Mouse (Mus musculus) limb, embryonic 12.5 days (tissue): Measurements from ENCODE around the gene Vav1. TPM values are rescaled to one million over a fixed set of nuclear protein-coding genes. Genes with fewer than 3 reads are reported as not detected.

ENCODE experiments used
- ATAC-seq: fragments of 200-750 bp; cut with Nextera tagmentation; 2 replicates; pipeline ENCODE4 v1.8.0; 2017; ENCODE audit warnings: low read depth, moderate TSS enrichment; ENCODE audit not compliant: insufficient number of reproducible peaks, insufficient read depth, low FRiP score, low TSS enrichment
- H3K27ac ChIP-seq: fragments of 300-500 bp; sonication (generic); 2 replicates; pipeline ENCODE4 v1.5.1; 2016; ENCODE audit warnings: mild to moderate bottlenecking, moderate library complexity
- H3K27me3 ChIP-seq: fragments of 300-500 bp; sonication (generic); 2 replicates; pipeline ENCODE4 v1.6.1; 2016; ENCODE audit warnings: mild to moderate bottlenecking, moderate library complexity
- H3K36me3 ChIP-seq: fragments of 300-500 bp; sonication (generic); 2 replicates; pipeline ENCODE4 v1.6.1; 2016; ENCODE audit warnings: mild to moderate bottlenecking, moderate library complexity
- H3K4me1 ChIP-seq: fragments of 300-500 bp; sonication (generic); replicated peaks from 2 replicates; pipeline ENCODE4 v1.6.1; 2016
- H3K4me2 ChIP-seq: fragments of 300-500 bp; sonication (generic); 2 replicates; pipeline ENCODE4 v1.6.1; 2016; ENCODE audit warnings: mild to moderate bottlenecking, moderate library complexity
- H3K4me3 ChIP-seq: fragments of 300-500 bp; sonication (generic); replicated peaks from 2 replicates; pipeline ENCODE4 v1.5.1; 2016; ENCODE audit warnings: mild to moderate bottlenecking
- H3K9ac ChIP-seq: fragments of 300-500 bp; sonication (generic); replicated peaks from 2 replicates; pipeline ENCODE4 v1.6.1; 2016; ENCODE audit warnings: mild to moderate bottlenecking, moderate library complexity
- H3K9me3 ChIP-seq: fragments of 300-500 bp; sonication (generic); 2 replicates; pipeline ENCODE4 v1.6.1; 2016; ENCODE audit warnings: mild to moderate bottlenecking, moderate library complexity
- WGBS: fragments of 180-500 bp; shearing (Covaris S2); methylation state at CpG from one replicate; pipeline ENCODE4 v1.1.7; 2016; 5-methylcytosine and 5-hydroxymethylcytosine counted together
- polyA plus RNA-seq: library from polyadenylated mRNA; unstranded; fragments of >200 nt; fragmentation: Nextera tagmentation; extraction: Ambion mirVana; gene quantifications from 2 replicates; pipeline ENCODE4 v1.2.1, GENCODE M21; 2016

The Vav1 gene
- 1.8 and 1.9 TPM in 2 replicates for polyA plus RNA-seq

DNA sequence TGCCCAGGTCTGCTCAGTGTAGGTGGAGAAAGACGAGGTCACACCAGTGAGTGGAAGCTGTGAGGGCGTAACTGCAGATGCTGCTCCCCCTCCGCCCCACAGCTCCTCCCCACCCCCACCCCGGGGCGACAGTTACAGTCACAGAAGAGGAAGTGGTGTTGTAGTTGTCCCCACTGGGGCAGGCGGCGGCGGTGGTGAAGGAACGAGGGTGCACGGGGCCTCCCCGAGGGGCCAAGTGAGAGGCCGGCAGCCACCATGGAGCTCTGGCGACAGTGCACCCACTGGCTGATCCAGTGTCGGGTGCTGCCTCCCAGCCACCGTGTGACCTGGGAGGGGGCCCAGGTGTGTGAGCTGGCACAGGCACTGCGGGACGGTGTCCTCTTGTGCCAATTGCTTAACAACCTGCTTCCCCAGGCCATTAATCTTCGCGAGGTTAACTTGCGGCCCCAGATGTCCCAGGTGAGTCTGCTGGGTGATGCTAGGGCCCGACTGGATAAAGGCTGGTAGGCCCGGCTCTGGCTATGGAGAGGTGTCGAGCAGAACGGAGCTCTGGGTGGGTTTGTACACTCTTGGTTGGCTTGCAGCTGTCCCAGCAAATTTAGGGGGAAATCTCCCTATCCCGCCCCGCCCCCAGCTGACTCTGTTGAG is at the start of gene Vav1:
Vav1 (plus strand) TSS at position 158 of the 648 bp plus-strand sequence.
- Histone ChIP-seq H3K36me3 (no peaks in the 10 kb centered on the region), H3K27me3 (peaks cover 57% of the 10 kb centered on the region), H3K27ac (no peak within 1 kb of the TSS), H3K9me3 (no peaks in the 10 kb centered on the region), H3K4me1 (peaks cover 10% of the 10 kb centered on the region; the same call in 1 of the 2 replicates), H3K4me3 (no peak within 1 kb of the TSS), H3K9ac (no peak within 1 kb of the TSS), H3K4me2 (no peak within 1 kb of the TSS)
- 52% methylated on average over 26 of the region's 26 CpGs for WGBS
- no peak for ATAC-seq

DNA sequence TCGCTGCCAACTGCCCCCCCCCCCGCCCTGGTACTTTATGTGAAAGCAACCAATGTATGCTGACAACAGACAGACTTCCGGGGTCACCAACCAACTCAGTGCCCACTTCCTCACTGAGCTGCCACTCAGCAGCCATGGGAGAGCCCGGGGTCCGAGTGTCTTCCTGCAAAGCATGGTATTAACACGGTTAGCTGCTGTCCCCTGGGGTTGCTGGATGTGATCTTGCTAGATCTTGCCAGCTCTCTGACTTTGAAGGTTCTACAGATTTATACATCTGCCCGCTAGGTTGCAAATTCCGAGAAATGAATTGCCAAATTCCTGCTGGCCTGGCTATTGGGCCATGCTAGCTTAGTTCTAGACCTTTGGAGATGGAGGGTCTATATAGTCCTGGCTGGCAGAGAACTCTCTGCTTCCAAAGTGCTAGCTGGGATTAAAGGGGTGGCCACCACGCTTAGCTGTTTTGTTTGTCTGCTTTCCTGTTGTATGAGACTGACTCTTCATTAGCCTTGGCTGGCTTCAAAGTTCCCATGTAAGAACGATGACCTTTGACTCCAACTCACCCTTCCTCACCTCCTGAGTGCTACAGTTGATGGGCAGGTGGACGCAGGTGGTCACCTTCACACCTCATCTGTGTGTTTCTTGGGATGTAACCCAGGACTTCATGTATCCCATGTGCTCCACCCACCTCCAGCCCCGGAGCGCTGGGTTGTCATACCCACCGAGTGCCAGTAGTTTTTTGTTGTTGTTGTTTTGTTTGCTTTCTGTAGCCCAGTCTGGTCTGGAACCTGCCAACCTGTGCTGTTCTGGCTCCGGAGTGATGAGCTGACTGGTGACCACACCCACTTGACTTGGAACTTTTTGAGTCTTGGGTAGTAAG is 48.8 kb upstream of the Vav1 start:
- H3K27ac ChIP-seq = no peak overlapping the region
- no peaks in the 10 kb centered on the region for H3K9me3 ChIP-seq
- H3K27me3 ChIP-seq = peaks cover 20% of the 10 kb centered on the region
- H3K4me1 ChIP-seq = no peaks in the 10 kb centered on the region
- peaks cover 9% of the 10 kb centered on the region for H3K36me3 ChIP-seq
- H3K4me2 ChIP-seq = no peak overlapping the region
- WGBS = 75% methylated on average over 15 of the region's 15 CpGs
- no peak overlapping the region for H3K4me3 ChIP-seq
- no peak overlapping the region for H3K9ac ChIP-seq
- ATAC-seq = no peak

DNA sequence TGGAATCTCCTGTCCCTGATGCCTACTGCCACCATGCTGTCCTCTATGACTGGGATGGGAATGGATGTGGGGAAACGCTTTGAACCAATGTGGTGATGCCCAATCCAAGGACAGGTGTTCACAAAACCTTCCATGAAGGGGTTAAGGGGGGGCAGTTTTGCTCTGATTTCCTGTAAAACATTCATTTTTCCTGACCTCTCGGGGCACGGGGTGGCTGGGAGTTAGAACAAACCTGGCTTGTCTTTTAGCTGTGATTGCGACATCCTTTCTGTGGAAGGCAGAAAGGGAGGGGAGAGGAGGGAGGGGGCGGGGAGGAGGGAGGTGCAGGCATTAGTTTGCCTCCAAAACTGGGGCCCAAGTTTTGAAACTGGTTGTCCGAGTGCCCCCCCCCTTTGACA is 48.2 kb upstream of the Vav1 start:
- ATAC-seq = no peak
- no peaks in the 10 kb centered on the region for H3K4me1 ChIP-seq
- no peak overlapping the region for H3K27ac ChIP-seq
- whole genome bisulfite sequencing = 68% methylated on average over 6 of the region's 6 CpGs
- no peak overlapping the region for H3K4me2 ChIP-seq
- H3K9ac ChIP-seq = no peak overlapping the region
- H3K27me3 ChIP-seq = peaks cover 14% of the 10 kb centered on the region
- no peaks in the 10 kb centered on the region for H3K9me3 ChIP-seq
- H3K4me3 ChIP-seq = no peak overlapping the region
- peaks cover 14% of the 10 kb centered on the region for H3K36me3 ChIP-seq

GRCm38 (mm10) chr17:57231321-57231771 is 47.6 kb upstream of the Vav1 start:
- H3K36me3 ChIP-seq = peaks cover 20% of the 10 kb centered on the region
- no peak overlapping the region for H3K4me2 ChIP-seq
- H3K9ac ChIP-seq = no peak overlapping the region
- no peak for ATAC-seq
- H3K4me3 ChIP-seq = no peak overlapping the region
- no peak overlapping the region for H3K27ac ChIP-seq
- no peaks in the 10 kb centered on the region for H3K4me1 ChIP-seq
- no peaks in the 10 kb centered on the region for H3K9me3 ChIP-seq
- H3K27me3 ChIP-seq = peaks cover 8% of the 10 kb centered on the region; the same call in 1 of the 2 replicates

GRCm38 (mm10) chr17:57232200-57232599 is 46.7 kb upstream of the Vav1 start:
- no peak for ATAC-seq
- no peak overlapping the region for H3K27ac ChIP-seq
- no peak overlapping the region for H3K4me3 ChIP-seq
- no peaks in the 10 kb centered on the region for H3K4me1 ChIP-seq
- no peak overlapping the region for H3K9ac ChIP-seq
- peaks cover 28% of the 10 kb centered on the region for H3K36me3 ChIP-seq
- no peak overlapping the region for H3K4me2 ChIP-seq
- 74% methylated on average over 1 of the region's 1 CpGs for WGBS
- peaks cover 8% of the 10 kb centered on the region; the same call in 1 of the 2 replicates for H3K27me3 ChIP-seq
- no peaks in the 10 kb centered on the region for H3K9me3 ChIP-seq

- no peak for ATAC-seq
- H3K4me3 ChIP-seq = no peak overlapping the region
- no peak overlapping the region for H3K4me2 ChIP-seq
- no peaks in the 10 kb centered on the region for H3K4me1 ChIP-seq
- H3K27me3 ChIP-seq = peaks cover 8% of the 10 kb centered on the region; the same call in 1 of the 2 replicates
- 47% methylated on average over 7 of the region's 7 CpGs for WGBS
- H3K9me3 ChIP-seq = no peaks in the 10 kb centered on the region
- no peak overlapping the region for H3K27ac ChIP-seq
- H3K9ac ChIP-seq = no peak overlapping the region
- peaks cover 37% of the 10 kb centered on the region for H3K36me3 ChIP-seq
These were observed 45.9 kb upstream of the Vav1 start for GRCm38 (mm10) chr17:57233038-57233437.

DNA sequence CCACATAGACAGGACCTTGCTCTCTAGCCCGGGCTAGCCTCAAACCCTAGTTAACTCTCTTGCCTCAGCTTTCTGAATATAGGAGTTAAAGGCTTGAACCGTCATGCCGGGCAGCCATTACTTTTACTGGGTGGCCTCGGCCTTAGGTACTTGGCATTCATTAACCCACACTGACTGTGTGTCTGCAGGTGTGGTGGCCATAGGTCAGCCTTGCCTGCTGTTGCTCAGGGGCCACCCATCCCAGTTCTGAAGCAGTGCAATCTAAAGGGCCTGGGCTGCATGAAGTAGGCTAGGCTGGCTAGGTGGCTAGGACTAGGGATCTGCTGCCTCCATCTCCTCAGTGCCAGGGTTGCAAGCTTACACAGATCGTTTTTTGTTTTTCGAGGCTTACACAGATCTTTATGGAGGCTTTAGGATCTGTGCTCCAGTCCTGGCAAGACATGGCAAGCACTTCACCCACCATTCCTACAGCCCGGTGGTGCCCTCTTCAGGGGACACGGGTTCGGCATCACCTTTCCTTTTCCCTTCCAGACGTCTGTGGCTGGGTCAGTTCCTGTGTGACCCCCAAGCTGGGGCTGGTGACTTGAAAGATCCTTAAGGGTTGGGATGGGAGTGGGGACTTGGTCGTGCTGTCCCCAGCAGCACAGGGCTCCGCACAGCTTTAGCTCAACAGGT is 44.5 kb upstream of the Vav1 start:
- Histone ChIP-seq H3K4me1 (no peaks in the 10 kb centered on the region), H3K4me3 (no peak overlapping the region), H3K36me3 (peaks cover 41% of the 10 kb centered on the region), H3K9ac (no peak overlapping the region), H3K27me3 (0 out of 2 replicates have a peak, but pooled peaks cover 8% of the 10 kb centered on the region), H3K9me3 (no peaks in the 10 kb centered on the region), H3K4me2 (no peak overlapping the region), H3K27ac (no peak overlapping the region)
- ATAC-seq = no peak
- WGBS = 76% methylated on average over 12 of the region's 12 CpGs

DNA sequence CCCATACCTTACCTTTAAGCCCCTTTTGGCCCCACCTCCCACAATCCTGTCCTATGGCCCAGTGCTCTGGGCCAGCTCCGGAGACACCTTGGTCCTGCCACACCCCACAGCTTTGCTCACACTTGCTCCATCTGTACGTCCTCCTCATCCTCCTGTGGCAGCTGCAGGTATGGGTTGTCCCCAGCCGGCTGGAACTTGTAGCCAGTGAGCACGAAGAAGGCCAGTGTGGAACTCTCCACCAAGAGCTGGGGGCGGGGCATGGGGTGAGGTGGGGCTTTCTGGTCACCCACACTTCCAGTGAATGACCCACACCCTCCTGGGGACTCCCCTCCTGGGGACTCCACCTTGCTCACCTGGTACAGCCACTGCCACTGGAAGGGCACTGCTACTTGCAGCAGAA is 43.1 kb upstream of the Vav1 start:
- peaks cover 43% of the 10 kb centered on the region for H3K36me3 ChIP-seq
- no peak overlapping the region for H3K9ac ChIP-seq
- no peaks in the 10 kb centered on the region for H3K9me3 ChIP-seq
- ATAC-seq = no peak
- no peak overlapping the region for H3K27ac ChIP-seq
- no peaks in the 10 kb centered on the region for H3K4me1 ChIP-seq
- H3K4me3 ChIP-seq = no peak overlapping the region
- WGBS = 90% methylated on average over 5 of the region's 5 CpGs
- no peak overlapping the region for H3K4me2 ChIP-seq
- H3K27me3 ChIP-seq = 0 out of 2 replicates have a peak, but pooled peaks cover 8% of the 10 kb centered on the region

DNA sequence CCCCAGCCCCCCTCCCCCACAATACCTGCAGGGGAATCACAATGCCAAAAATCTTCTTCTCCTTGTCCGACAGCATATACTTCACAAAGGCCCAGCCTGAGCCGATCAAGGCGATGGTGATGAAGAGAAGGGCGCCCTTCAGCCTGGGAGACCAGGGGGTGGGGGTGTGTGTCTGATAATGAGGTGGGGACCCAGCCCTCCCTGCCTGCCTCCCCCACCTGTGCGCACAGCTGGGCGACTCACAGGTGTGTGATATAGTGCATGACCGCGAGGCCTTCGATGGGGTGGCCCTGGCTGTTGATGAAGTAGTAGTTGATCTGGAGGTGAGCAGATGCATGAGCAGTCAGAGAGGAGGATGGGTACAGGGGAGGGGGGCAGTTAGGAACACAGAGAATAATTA is 41.7 kb upstream of the Vav1 start:
- Histone ChIP-seq H3K9ac (no peak overlapping the region), H3K9me3 (0 out of 2 replicates have a peak, but pooled peaks cover 3% of the 10 kb centered on the region), H3K27me3 (0 out of 2 replicates have a peak, but pooled peaks cover 2% of the 10 kb centered on the region), H3K27ac (no peak overlapping the region), H3K4me1 (no peaks in the 10 kb centered on the region), H3K4me3 (no peak overlapping the region), H3K36me3 (peaks cover 52% of the 10 kb centered on the region), H3K4me2 (no peak overlapping the region)
- ATAC-seq = no peak
- WGBS = 93% methylated on average over 9 of the region's 9 CpGs

- Histone ChIP-seq H3K4me1 (peaks cover 15% of the 10 kb centered on the region), H3K9me3 (0 out of 2 replicates have a peak, but pooled peaks cover 3% of the 10 kb centered on the region), H3K4me2 (no peak overlapping the region), H3K27ac (no peak overlapping the region), H3K4me3 (no peak overlapping the region), H3K36me3 (peaks cover 36% of the 10 kb centered on the region), H3K9ac (no peak overlapping the region), H3K27me3 (no peaks in the 10 kb centered on the region)
- WGBS = 62% methylated on average over 10 of the region's 10 CpGs
- ATAC-seq = no peak
These were observed 35.1 kb upstream of the Vav1 start for GRCm38 (mm10) chr17:57243650-57244370.
